Mouse (Mus musculus): Measurements from ENCODE around the gene Olfr1360. TPM values are rescaled to one million over a fixed set of nuclear protein-coding genes. Genes with fewer than 3 reads are reported as not detected.
A peak's percentile ranks its signal among the peaks of the same experiment; 100 is the strongest.
"Not testable (repeated sequence)": the region's sequence is repeated elsewhere in the genome, so short reads cannot be mapped to it uniquely, and the experiment has no call there.

Gene Olfr1360
- not detected for total RNA-seq (2021)

GRCm38 (mm10) chr13:21677305-21677704 is at the start of gene Olfr1360:
TSS of gene Olfr1360 (minus strand) at chr13:21677405.
- intact Hi-C loops (cut with DNase I) = no loop called here
- DNase-seq (ENCODE audit: low spot score in 2 of 2) = no peak

GRCm38 (mm10) chr13:21722993-21723836 is 46.0 kb upstream of the Olfr1360 start:
- no peak for DNase-seq (ENCODE audit: low spot score in 2 of 2)
- intact Hi-C loops (cut with DNase I) = no loop called here

- intact Hi-C loops (cut with DNase I) = no loop called here
- no peak for DNase-seq (ENCODE audit: low spot score in 2 of 2)
These were observed 45.2 kb upstream of the Olfr1360 start for GRCm38 (mm10) chr13:21722373-21722925.

GRCm38 (mm10) chr13:21721757-21722372 is 44.7 kb upstream of the Olfr1360 start, which contains the start of gene Hist1h2bm:
TSS of gene Hist1h2bm (plus strand) at chr13:21722044.
- intact Hi-C loops (cut with DNase I) = not testable (repeated sequence)
- DNase-seq (ENCODE audit: low spot score in 2 of 2) = peak; percentile 77 to 91

GRCm38 (mm10) chr13:21721107-21721756 is 44.0 kb upstream of the Olfr1360 start:
- intact Hi-C loops (cut with DNase I); DNase-seq (ENCODE audit: low spot score in 2 of 2): not testable (repeated sequence)

- intact Hi-C loops (cut with DNase I) = loop anchor here (5.0 to 10.0 kb wide), 4 partner anchors 1586 to 1964 kb away; partner anchors contain the start of genes Hist1h1e, Hist1h2ac, Hist1h2af and Hist1h2bc
- no peak for DNase-seq (ENCODE audit: low spot score in 2 of 2)
These were observed 41.3 kb upstream of the Olfr1360 start for GRCm38 (mm10) chr13:21718381-21719080.

- DNase-seq (ENCODE audit: low spot score in 2 of 2) = peak; percentile 93 to 97
- intact Hi-C loops (cut with DNase I) = loop anchor here (2.0 to 10.0 kb wide), 8 partner anchors 33 to 1965 kb away; partner anchors contain the start of genes Hist1h1e, Hist1h2ac, Hist1h2ad and Hist1h2af
These were observed 40.5 kb upstream of the Olfr1360 start, which contains the start of gene Hist1h3h for GRCm38 (mm10) chr13:21717397-21718357. TSS of gene Hist1h3h (plus strand) at chr13:21717659.

GRCm38 (mm10) chr13:21716540-21717391 is 39.6 kb upstream of the Olfr1360 start:
- DNase-seq (ENCODE audit: low spot score in 2 of 2) = peak; percentile 20 to 25

GRCm38 (mm10) chr13:21715864-21716539 is 38.8 kb upstream of the Olfr1360 start, which contains the start of the genes Hist1h2bl and Hist1h2ai:
TSS of gene Hist1h2bl (minus strand) at chr13:21716143.
TSS of gene Hist1h2ai (plus strand) at chr13:21716422.
- DNase-seq (ENCODE audit: low spot score in 2 of 2) = peak; percentile 88 to 98
- intact Hi-C loops (cut with DNase I) = loop anchor here (2.0 to 10.0 kb wide), 8 partner anchors 35 to 1966 kb away; partner anchors contain the start of genes Hist1h1e, Hist1h2ac, Hist1h2ad and Hist1h2af

More at GRCm38 (mm10) chr13:21716540-21717391, 39.6 kb upstream of the Olfr1360 start:
- intact Hi-C loops (cut with DNase I) = loop anchor here (2.0 to 10.0 kb wide), 8 partner anchors 34 to 1966 kb away; partner anchors contain the start of genes Hist1h1e, Hist1h2ac, Hist1h2ad and Hist1h2af

- intact Hi-C loops (cut with DNase I) = loop anchor here (5.0 to 10.0 kb wide), 4 partner anchors 1590 to 1967 kb away; partner anchors contain the start of genes Hist1h1e, Hist1h2ac, Hist1h2af and Hist1h2bc
- peak; percentile 37 to 59 for DNase-seq (ENCODE audit: low spot score in 2 of 2)
These were observed 38.1 kb upstream of the Olfr1360 start for GRCm38 (mm10) chr13:21715131-21715863.

GRCm38 (mm10) chr13:21714725-21715124 is 37.5 kb upstream of the Olfr1360 start:
- intact Hi-C loops (cut with DNase I) = loop anchor here (5.0 to 10.0 kb wide), 8 partner anchors 437 to 1968 kb away; partner anchors contain the start of genes Hist1h1e, Hist1h2ac, Hist1h2af and Hist1h2bc

GRCm38 (mm10) chr13:21711698-21712097 is 34.5 kb upstream of the Olfr1360 start:
- intact Hi-C loops (cut with DNase I) = loop anchor here (2.0 to 10.0 kb wide), 7 partner anchors 23 to 1736 kb away; partner anchors contain the start of gene Hist1h4j
- no peak for DNase-seq (ENCODE audit: low spot score in 2 of 2)

More at GRCm38 (mm10) chr13:21714725-21715124, 37.5 kb upstream of the Olfr1360 start:
- peak; percentile 78 to 83 for DNase-seq (ENCODE audit: low spot score in 2 of 2)

- peak; percentile 83 to 87 for DNase-seq (ENCODE audit: low spot score in 2 of 2)
- intact Hi-C loops (cut with DNase I) = loop anchor here (2.0 to 10.0 kb wide), 7 partner anchors 24 to 1736 kb away; partner anchors contain the start of gene Hist1h4j
These were observed 33.8 kb upstream of the Olfr1360 start for GRCm38 (mm10) chr13:21710821-21711525.

Measured in left cerebral cortex, postnatal 25 days (tissue).